Mouse (Mus musculus) hindbrain, embryonic 15.5 days (tissue): ENCODE data around the gene Disp3. TPM values are rescaled to one million over a fixed set of nuclear protein-coding genes. Genes with fewer than 3 reads are reported as not detected.

ENCODE experiments used
- ATAC-seq: fragments of 200-750 bp; cut with Nextera tagmentation; 2 replicates; pipeline ENCODE4 v1.8.0; 2017; ENCODE audit warnings: low read depth, moderate number of reproducible peaks, moderate TSS enrichment; ENCODE audit not compliant: low FRiP score
- H3K27ac ChIP-seq: fragments of 300-500 bp; sonication (generic); replicated peaks from 2 replicates; pipeline ENCODE4 v1.5.1; 2015; ENCODE audit warnings: mild to moderate bottlenecking, inconsistent platforms
- H3K27me3 ChIP-seq: fragments of 300-500 bp; sonication (generic); 2 replicates; pipeline ENCODE4 v1.6.1; 2015; ENCODE audit warnings: control low read depth, inconsistent platforms
- H3K36me3 ChIP-seq: fragments of 300-500 bp; sonication (generic); 2 replicates; pipeline ENCODE4 v1.6.1; 2015; ENCODE audit warnings: control low read depth, inconsistent platforms
- H3K4me1 ChIP-seq: fragments of 300-500 bp; sonication (generic); replicated peaks from 2 replicates; pipeline ENCODE4 v1.6.1; 2015; ENCODE audit warnings: control low read depth, inconsistent platforms
- H3K4me2 ChIP-seq: fragments of 300-500 bp; sonication (generic); 2 replicates; pipeline ENCODE4 v1.6.1; 2015; ENCODE audit warnings: moderate library complexity, mild to moderate bottlenecking, inconsistent platforms
- H3K4me3 ChIP-seq: fragments of 300-500 bp; sonication (generic); 2 replicates; pipeline ENCODE4 v1.5.1; 2015; ENCODE audit warnings: mild to moderate bottlenecking, inconsistent platforms
- H3K9ac ChIP-seq: fragments of 300-500 bp; sonication (generic); 2 replicates; pipeline ENCODE4 v1.6.1; 2015; ENCODE audit warnings: inconsistent platforms
- H3K9me3 ChIP-seq: fragments of 300-500 bp; sonication (generic); 2 replicates; pipeline ENCODE4 v1.6.1; 2016; ENCODE audit warnings: control low read depth, inconsistent platforms
- WGBS: fragments of 180-500 bp; shearing (Covaris S2); methylation state at CpG from one replicate; pipeline ENCODE4 v1.1.7; 2015; 5-methylcytosine and 5-hydroxymethylcytosine counted together
- polyA plus RNA-seq: library from polyadenylated mRNA; unstranded; fragments of >200 nt; fragmentation: Nextera tagmentation; extraction: Ambion mirVana; gene quantifications from 2 replicates; pipeline ENCODE4 v1.2.1, GENCODE M21; 2015

Gene Disp3
- polyA plus RNA-seq, 1 experiment from 2014 or later = 15.3 TPM

DNA sequence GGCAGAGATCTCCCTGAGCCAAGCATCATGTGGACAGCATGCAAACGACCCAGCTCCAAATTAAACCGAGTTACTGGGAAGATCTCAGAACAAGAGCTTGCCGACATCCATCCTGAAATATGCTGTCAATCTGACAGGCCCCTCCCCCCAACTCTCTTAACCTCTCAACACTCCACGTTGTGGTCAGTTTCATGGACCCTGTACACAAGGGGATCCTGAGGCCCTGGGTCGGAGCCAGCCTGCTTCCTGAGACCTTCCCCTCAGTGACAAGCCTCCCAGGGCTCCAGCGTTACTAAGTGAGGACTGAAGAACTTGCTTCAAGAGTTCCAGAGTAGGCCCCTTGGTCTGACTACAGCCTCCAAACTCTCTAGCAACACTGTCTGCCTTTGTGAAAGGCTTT is 48.8 kb downstream of the Disp3 start:
- no peak overlapping the region for H3K4me3 ChIP-seq
- no peak for ATAC-seq
- peak overlapping the region; percentile 46; the same call in 1 of the 2 replicates for H3K27ac ChIP-seq
- WGBS = 52% methylated on average over 6 of the region's 6 CpGs
- H3K4me2 ChIP-seq = no peak overlapping the region
- H3K4me1 ChIP-seq = peaks cover 28% of the 10 kb centered on the region
- no peaks in the 10 kb centered on the region for H3K27me3 ChIP-seq
- H3K9ac ChIP-seq = no peak overlapping the region
- H3K9me3 ChIP-seq = no peaks in the 10 kb centered on the region
- H3K36me3 ChIP-seq = peaks cover 10% of the 10 kb centered on the region

DNA sequence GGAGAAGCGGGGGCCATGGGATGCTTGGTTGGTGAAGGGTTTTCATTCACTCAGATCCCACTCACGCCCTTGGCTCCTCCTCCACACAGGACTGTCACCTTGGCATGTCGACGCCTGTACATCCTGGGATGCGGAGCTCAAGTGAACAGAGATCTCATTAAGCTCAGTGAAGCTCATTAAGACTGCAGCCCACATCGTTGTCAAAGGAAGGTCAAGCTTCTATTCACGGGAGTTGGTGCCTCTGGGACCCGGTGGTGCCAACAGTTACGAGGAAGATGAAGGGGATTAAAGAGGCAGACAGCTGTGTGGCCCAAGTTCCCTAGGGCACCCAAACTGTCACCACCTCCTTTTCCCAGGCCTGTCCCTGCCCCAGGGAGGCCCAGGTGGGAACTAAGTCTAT is 49.5 kb downstream of the Disp3 start:
- Histone ChIP-seq H3K36me3 (peaks cover 8% of the 10 kb centered on the region), H3K4me2 (no peak overlapping the region), H3K4me3 (no peak overlapping the region), H3K27ac (peak overlapping the region; percentile 46; the same call in 1 of the 2 replicates), H3K9me3 (no peaks in the 10 kb centered on the region), H3K27me3 (no peaks in the 10 kb centered on the region), H3K4me1 (peaks cover 31% of the 10 kb centered on the region), H3K9ac (no peak overlapping the region)
- ATAC-seq = no peak
- WGBS = 31% methylated on average over 9 of the region's 9 CpGs

- H3K9me3 ChIP-seq = no peaks in the 10 kb centered on the region
- no peaks in the 10 kb centered on the region for H3K36me3 ChIP-seq
- H3K4me3 ChIP-seq = no peak overlapping the region
- H3K27ac ChIP-seq = peak overlapping the region; percentile 18; the same call in 1 of the 2 replicates
- H3K27me3 ChIP-seq = no peaks in the 10 kb centered on the region
- WGBS = 42% methylated on average over 8 of the region's 8 CpGs
- H3K9ac ChIP-seq = no peak overlapping the region
- H3K4me2 ChIP-seq = no peak overlapping the region
- ATAC-seq = no peak
- H3K4me1 ChIP-seq = peaks cover 44% of the 10 kb centered on the region
Observed at GRCm38 (mm10) chr4:148236664-148237063, 51.1 kb downstream of the Disp3 start.

DNA sequence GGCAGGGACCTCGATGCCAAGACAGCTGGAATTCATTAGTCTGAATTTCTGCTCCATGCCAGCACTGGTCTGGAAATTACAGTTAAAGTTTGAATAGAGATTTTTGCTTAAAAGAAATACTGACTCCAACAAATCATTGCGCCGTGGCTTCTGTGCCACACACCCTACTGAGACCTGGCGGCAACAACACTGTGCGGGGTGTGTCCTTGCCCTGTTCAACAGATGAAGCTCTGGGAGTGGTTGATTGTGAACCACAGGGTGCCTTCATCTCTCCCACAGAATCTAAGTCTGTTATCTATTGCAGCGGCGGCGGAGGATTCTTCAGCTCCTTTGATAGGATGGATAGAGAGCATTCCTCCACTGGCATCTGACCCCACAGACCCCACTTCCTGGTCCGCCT is 54.7 kb downstream of the Disp3 start:
- Histone ChIP-seq H3K4me2 (no peak overlapping the region), H3K9ac (no peak overlapping the region), H3K27me3 (peaks cover 9% of the 10 kb centered on the region; the same call in 1 of the 2 replicates), H3K4me1 (peaks cover 35% of the 10 kb centered on the region), H3K36me3 (no peaks in the 10 kb centered on the region), H3K9me3 (no peaks in the 10 kb centered on the region), H3K27ac (no peak overlapping the region), H3K4me3 (no peak overlapping the region)
- 70% methylated on average over 9 of the region's 9 CpGs for whole genome bisulfite sequencing
- ATAC-seq = peak; percentile 32; the same call in 1 of the 2 replicates

- Histone ChIP-seq H3K9me3 (no peaks in the 10 kb centered on the region), H3K36me3 (no peaks in the 10 kb centered on the region), H3K9ac (no peak overlapping the region), H3K27me3 (peaks cover 9% of the 10 kb centered on the region; the same call in 1 of the 2 replicates), H3K4me2 (no peak overlapping the region), H3K27ac (no peak overlapping the region), H3K4me1 (peaks cover 30% of the 10 kb centered on the region), H3K4me3 (no peak overlapping the region)
- peak; percentile 14; the same call in 1 of the 2 replicates for ATAC-seq
- 51% methylated on average over 10 of the region's 10 CpGs for WGBS
Observed at GRCm38 (mm10) chr4:148232615-148233014, 55.1 kb downstream of the Disp3 start.

DNA sequence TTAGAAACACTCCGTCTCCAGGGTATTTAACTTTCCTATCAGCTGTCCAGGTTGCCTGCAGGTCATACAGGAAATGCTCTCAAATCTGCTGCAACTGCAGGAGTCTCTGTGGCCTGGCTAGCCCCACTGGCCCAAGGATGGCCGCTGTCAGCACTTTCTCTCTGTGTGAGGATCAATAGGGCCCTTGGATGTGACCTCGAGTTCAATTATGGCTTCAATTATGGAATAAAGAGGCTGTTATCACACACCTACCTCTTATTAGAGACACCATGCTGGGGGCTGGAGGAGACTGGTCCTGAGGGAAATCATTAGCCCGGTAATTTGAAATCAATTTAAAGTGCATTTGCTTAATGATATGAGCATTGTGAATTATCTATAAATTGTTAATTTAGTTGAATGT is 55.6 kb downstream of the Disp3 start:
- peaks cover 9% of the 10 kb centered on the region; the same call in 1 of the 2 replicates for H3K27me3 ChIP-seq
- H3K4me1 ChIP-seq = peaks cover 26% of the 10 kb centered on the region
- 51% methylated on average over 4 of the region's 4 CpGs for WGBS
- no peak overlapping the region for H3K27ac ChIP-seq
- no peak overlapping the region for H3K4me3 ChIP-seq
- no peak for ATAC-seq
- H3K36me3 ChIP-seq = no peaks in the 10 kb centered on the region
- no peak overlapping the region for H3K9ac ChIP-seq
- H3K9me3 ChIP-seq = no peaks in the 10 kb centered on the region
- H3K4me2 ChIP-seq = no peak overlapping the region

- WGBS = 10% methylated on average over 16 of the region's 16 CpGs
Observed at GRCm38 (mm10) chr4:148229646-148230045, 58.1 kb downstream of the Disp3 start.

DNA sequence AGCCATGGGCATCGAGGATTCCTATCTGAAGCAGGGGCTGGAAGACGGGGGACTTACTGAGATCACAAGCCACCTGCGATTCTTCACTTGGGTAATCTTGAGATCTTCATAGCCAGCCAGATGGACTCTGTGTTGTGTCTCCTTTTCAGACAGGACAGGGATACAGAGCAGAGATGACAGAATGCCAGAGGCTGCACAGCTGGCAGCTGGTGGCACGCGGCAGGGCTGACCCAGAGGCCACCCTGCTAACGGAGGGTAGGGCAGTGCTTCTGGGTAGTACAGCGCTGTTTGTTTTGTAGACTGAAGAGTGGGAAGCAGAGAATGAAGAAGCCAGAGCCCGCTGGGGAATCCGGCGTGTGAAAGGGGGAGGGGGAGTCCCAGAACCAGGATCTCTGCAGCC is 64.8 kb downstream of the Disp3 start:
- Histone ChIP-seq H3K27ac (no peak overlapping the region), H3K27me3 (no peaks in the 10 kb centered on the region), H3K4me2 (no peak overlapping the region), H3K9me3 (no peaks in the 10 kb centered on the region), H3K9ac (no peak overlapping the region), H3K4me3 (no peak overlapping the region), H3K36me3 (no peaks in the 10 kb centered on the region), H3K4me1 (peaks cover 20% of the 10 kb centered on the region)
- 33% methylated on average over 10 of the region's 10 CpGs for WGBS
- no peak for ATAC-seq

More at GRCm38 (mm10) chr4:148229646-148230045, 58.1 kb downstream of the Disp3 start:
- Histone ChIP-seq H3K27me3 (peaks cover 9% of the 10 kb centered on the region; the same call in 1 of the 2 replicates), H3K4me1 (peaks cover 21% of the 10 kb centered on the region), H3K9me3 (no peaks in the 10 kb centered on the region), H3K4me2 (no peak overlapping the region), H3K4me3 (no peak overlapping the region), H3K36me3 (no peaks in the 10 kb centered on the region), H3K27ac (no peak overlapping the region), H3K9ac (no peak overlapping the region)
- ATAC-seq = no peak

DNA sequence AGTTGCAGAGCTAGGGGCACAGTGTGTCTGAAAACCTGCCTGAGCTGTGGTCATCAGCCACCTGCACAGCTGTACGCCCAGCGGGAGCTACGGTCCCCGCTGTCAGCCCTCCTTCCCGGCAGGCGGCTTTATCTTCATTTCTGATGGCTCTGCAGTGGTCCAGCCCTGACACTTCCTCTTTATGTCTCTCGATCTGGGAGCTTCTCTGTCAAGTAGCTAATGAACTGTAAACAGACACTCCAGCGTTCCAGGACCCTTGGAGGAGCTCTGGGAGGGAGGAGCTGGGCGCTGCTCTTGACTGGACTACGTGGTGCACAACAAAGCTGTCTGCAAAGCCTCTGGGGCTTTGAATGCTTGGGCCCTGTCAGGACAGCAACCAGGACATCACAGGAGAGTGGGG is 67.1 kb downstream of the Disp3 start:
- Histone ChIP-seq H3K4me2 (no peak overlapping the region), H3K27me3 (no peaks in the 10 kb centered on the region), H3K9me3 (no peaks in the 10 kb centered on the region), H3K9ac (no peak overlapping the region), H3K36me3 (no peaks in the 10 kb centered on the region), H3K4me1 (peaks cover 23% of the 10 kb centered on the region), H3K4me3 (no peak overlapping the region), H3K27ac (no peak overlapping the region)
- WGBS = 8% methylated on average over 10 of the region's 10 CpGs
- ATAC-seq = 0 out of 2 replicates have a peak, but pooled peaks have one; percentile 23

DNA sequence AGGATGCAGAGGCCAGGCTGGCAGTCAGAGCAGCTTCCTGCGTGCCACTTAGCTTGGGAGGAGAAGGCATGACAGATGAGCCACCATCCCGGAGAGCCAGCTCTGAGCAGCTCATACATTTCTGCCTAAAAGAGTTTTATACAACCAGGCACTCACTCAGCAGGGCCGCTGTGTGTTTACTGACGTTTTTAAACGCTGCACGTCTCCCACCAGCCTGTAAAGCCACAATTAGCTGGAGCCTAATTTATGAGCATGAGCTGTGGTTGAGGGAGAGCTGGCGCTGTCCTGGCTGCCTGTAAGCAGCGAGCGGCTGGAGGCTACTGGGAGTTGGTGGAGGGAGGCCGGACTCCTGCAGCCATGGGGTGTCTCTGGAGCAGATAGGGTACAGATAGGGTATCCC is 69.5 kb downstream of the Disp3 start:
- H3K9ac ChIP-seq = no peak overlapping the region
- H3K9me3 ChIP-seq = no peaks in the 10 kb centered on the region
- ATAC-seq = no peak
- no peak overlapping the region for H3K4me2 ChIP-seq
- H3K27me3 ChIP-seq = no peaks in the 10 kb centered on the region
- H3K4me1 ChIP-seq = peaks cover 38% of the 10 kb centered on the region
- no peaks in the 10 kb centered on the region for H3K36me3 ChIP-seq
- WGBS = 15% methylated on average over 10 of the region's 10 CpGs
- H3K4me3 ChIP-seq = no peak overlapping the region
- H3K27ac ChIP-seq = 0 out of 2 replicates have a peak overlapping the region, but pooled peaks have one; percentile 16

- H3K36me3 ChIP-seq = no peaks in the 10 kb centered on the region
- peaks cover 26% of the 10 kb centered on the region for H3K4me1 ChIP-seq
- no peak for ATAC-seq
- no peaks in the 10 kb centered on the region for H3K27me3 ChIP-seq
- WGBS = 48% methylated on average over 11 of the region's 11 CpGs
- no peak overlapping the region for H3K9ac ChIP-seq
- no peak overlapping the region for H3K27ac ChIP-seq
- H3K4me2 ChIP-seq = no peak overlapping the region
- H3K9me3 ChIP-seq = no peaks in the 10 kb centered on the region
- H3K4me3 ChIP-seq = no peak overlapping the region
Observed at GRCm38 (mm10) chr4:148215264-148215900, 72.4 kb downstream of the Disp3 start.

DNA sequence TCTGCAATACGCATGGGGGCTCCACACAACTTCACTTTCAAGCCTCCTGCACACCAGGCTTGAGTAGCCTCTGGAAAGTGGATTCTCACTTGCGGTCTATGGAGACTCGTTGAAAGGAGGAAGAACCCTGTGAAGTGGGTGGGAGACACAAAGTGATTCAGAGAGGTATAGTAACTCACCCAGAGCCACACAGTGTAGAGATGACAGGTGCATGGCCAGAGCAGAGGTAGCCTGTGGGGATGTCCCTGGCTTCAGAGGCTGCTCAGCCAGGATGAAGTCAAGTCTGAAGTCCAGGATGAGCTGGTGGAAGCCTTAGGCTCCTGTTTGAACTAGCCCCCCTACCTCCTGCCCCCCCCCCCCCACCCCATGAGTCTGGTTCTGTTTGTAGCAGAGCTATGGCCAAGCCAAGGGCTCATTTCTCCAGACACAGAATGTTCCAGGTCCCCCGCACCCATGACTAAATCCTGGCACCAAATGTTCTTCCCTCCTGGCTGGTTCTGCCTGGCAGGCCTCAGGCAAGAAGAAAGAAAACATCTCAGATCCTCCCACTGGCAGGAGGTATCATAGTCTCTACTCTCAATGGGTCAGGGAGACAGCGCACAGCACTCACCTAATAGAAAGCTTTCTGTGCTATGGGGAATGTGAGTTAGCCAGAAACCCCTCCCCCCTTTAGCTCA is 73.2 kb downstream of the Disp3 start:
- Histone ChIP-seq H3K27me3 (no peaks in the 10 kb centered on the region), H3K4me2 (no peak overlapping the region), H3K4me3 (no peak overlapping the region), H3K36me3 (no peaks in the 10 kb centered on the region), H3K4me1 (peaks cover 26% of the 10 kb centered on the region), H3K27ac (no peak overlapping the region), H3K9ac (no peak overlapping the region), H3K9me3 (no peaks in the 10 kb centered on the region)
- WGBS = 43% methylated on average over 5 of the region's 5 CpGs
- ATAC-seq = no peak
